Mouse (Mus musculus): ENCODE data around the gene Urgcp.
A peak's percentile ranks its signal among the peaks of the same experiment; 100 is the strongest.
"Not testable (repeated sequence)": the region's sequence is repeated elsewhere in the genome, so short reads cannot be mapped to it uniquely, and the experiment has no call there.

The Urgcp gene

DNA sequence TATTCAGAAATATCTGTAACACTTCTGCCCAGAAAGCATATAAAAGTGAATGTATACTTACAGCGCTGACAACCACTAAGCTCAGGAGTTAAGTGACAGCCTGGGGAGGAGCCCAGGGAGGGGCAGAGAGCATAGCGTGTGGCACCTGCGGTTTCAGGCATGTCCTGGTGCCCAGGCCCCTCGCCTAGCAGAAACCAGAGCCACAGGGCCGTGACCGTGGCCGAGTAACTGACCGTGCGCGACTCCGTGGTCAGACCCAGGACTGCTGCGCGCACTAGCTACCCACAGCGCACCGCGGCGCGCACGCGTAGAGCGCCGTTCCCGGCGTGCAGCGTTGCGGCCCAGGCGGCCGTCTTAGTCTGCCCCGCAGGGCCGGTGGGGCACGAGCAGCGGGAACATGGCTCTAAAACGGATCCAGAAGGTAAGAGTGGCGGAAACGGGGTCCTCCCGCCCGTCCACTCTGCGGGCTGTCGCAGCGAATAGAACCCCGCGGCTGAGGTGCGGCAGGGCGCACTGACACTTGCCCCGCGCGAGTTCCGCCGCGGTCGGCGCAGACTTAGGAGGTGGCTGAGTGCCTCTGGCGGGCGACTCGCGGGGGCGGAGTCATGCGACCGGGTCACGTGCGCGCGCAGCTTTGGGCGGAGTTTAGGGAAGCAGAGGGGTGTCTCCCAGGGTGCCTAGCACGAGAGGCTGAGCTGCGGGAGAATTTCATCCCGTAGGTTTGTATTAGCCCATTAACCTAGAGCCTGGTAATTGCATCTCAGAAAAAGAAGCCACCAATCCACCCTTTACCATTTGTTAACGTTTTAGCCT, at the start of gene Urgcp:
Gene Urgcp, minus strand, starts transcription at position 557 of the 813 bp plus-strand sequence.
- DNase-seq (ENCODE audit: low spot score in 2 of 2), result peak; percentile 97 to 98

DNA sequence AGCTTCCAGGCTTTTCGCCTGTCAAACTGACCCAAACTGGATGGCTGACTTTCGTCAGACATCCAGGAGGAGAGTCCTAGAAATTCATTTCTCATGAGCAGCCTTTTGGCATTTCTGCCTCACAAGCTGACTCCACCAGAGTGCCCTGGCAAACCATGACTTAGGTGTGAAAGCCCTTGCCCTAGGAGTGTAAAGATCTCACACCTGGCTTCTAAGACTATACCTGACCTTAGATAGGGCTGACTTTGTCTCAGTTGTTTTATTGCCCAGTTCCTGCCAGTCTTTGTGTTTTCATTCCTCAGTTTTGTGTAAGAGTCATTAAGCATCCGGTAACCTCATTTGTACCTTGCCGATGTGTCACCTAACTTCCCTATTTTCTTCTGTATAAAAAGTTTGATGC, 47.3 kb upstream of the Urgcp start:
- DNase-seq (ENCODE audit: low spot score in 2 of 2), result not testable (repeated sequence)

DNA sequence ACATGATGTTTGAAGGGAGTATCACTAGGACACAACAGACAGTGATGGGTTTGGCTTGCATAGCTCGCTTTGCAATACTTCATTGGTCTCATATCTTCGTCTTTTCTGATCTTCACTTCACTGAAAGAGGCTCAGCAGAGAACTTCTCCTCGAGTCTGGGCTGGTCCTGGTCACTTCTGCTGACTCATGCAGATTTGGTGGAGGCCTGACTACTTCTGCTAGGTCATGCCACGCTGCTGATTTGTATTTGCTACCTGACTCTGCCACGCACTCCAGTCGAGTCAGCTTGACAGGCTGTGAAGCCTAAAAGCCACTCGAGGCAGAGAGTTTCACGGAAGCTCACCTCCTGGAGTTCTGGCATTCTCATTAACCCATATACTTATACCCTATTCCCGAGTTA, 45.8 kb upstream of the Urgcp start:
- DNase-seq (ENCODE audit: low spot score in 2 of 2), result no peak

DNA sequence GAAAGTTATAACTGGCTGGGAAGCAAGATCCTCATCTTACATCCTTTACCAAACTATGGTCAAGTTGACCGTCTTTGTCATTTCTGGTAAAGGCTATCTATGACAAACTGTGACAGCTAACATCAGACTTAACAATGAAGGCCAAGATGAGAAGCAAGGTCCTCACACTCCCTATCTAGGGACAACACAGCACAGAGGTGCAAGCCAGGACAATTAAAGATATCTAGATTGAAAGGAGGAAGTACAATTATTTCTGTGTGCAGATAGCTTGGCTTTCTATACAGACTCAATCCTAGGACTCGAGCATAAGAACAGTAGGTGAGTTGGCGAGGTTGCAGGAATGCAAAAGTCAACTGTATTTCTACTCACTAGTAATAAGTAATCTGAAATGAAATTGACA, 43.5 kb upstream of the Urgcp start:
- no peak for DNase-seq (ENCODE audit: low spot score in 2 of 2)

DNA sequence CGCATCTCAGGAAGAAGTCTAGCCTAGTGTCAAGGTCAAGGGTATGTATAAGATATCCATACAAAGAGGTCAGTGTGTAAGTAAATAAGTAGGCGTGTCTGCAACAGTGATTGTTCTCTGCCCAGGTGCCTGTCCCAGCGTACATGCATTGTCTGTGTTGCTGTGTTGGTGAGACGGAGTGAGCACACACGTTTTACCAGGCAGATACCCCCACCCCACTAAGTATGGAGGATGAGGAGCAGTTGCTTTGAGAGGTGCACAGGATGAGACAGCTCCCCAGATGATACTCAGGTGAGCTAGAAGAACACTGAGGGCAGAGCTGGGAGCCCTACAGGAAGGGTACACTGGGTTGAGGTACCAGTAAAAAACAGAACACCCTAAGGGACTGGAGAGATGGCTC, 42.0 kb upstream of the Urgcp start:
- DNase-seq (ENCODE audit: low spot score in 2 of 2), result no peak

DNA sequence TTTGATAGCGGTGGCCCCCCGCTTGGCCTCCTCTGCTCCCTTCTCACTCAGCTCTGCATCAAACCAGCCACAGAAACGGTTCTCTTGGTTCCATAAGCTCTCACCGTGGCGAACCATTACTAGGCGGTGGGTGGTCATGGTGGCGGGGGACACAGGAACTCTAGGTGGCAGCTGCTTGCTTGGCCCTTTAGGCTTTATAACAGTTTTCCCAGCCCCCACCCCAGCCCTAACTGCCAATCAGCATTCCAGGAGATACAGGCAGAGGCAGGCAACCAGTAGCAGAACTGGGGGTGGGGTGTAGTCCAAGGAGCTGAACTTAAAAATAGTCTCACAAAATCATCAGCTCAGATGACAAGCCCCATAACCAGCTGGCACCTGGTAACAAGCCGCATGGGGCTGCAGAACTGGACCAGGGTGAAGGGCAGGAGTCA, 41.4 kb upstream of the Urgcp start, which contains the start of gene Pgam2:
Gene Pgam2, minus strand, starts transcription at position 183 of the 431 bp plus-strand sequence.
- no peak for DNase-seq (ENCODE audit: low spot score in 2 of 2)

DNA sequence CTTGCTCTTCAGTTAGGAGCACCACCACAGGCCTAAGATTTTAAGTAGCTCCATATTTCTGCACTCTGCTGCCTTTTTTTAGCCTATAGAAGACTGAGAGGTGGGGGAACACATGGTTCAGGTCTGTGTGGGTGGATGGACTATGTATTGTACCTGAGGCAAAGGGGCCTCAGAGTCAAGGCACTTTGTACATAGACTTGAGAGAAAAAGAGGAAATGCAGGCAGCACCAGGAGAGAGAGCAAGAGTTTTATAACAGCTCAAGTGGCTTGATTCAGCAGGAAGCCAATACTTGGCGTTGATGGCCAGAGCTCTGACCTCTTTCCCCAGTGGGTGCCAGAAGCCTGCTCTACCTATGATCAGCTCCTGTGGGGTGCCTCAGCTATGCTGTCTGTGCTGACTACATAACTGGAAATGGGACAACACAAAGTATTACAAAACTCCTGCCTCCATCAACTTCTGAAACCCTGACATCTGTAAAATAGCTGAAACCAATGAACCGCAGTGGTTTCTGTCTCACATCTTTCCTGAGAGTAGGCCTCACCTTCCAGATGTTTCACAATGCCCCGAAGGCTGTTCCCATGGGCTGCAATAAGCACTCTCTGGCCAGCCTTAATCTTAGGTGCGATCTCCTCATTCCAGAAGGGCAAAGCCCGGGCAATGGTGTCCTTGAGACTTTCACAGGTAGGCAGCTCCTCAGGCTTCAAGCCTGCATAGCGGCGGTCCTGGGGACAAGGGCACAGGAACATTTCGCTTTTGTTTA, 40.5 kb upstream of the Urgcp start:
- no peak for DNase-seq (ENCODE audit: low spot score in 2 of 2)

DNA sequence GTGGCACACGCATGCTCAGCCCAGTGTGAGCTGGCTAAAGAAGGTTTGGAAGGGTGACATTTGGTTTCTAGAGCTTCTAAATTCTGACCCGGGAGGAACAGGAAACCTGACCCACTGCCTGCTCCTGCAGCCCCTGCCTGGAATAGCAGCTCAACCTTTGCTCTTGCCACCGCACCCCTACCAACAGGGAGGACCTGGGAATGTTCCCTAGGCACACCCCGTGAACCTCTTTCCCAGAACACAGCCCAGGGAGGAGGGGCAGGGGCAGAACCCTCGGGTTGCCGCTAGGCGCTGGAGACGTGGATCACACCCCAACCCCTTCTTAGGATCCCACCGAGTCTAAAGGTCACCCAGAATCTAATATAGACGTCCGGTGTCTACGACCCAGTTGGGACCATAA, 39.8 kb upstream of the Urgcp start:
- DNase-seq (ENCODE audit: low spot score in 2 of 2), result no peak

DNA sequence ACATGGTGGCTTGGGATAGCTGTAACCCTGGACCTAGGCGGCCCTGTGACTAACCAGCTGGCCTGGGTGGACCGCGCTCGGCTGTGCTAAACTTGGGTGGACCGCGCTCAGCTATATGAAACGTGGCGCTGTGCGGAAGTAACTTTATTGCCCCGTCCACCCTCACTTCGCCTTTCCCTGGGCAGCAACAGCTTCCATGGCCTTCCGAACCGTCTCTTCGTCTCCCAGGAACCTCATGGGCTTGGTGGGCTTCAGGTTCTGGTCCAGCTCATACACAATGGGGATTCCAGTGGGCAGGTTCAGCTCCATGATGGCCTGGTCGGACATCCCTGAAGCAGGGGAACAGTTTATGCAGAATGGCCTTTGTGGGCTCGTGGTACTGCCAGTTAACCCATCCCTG, 39.3 kb upstream of the Urgcp start:
- DNase-seq (ENCODE audit: low spot score in 2 of 2), result no peak

DNA sequence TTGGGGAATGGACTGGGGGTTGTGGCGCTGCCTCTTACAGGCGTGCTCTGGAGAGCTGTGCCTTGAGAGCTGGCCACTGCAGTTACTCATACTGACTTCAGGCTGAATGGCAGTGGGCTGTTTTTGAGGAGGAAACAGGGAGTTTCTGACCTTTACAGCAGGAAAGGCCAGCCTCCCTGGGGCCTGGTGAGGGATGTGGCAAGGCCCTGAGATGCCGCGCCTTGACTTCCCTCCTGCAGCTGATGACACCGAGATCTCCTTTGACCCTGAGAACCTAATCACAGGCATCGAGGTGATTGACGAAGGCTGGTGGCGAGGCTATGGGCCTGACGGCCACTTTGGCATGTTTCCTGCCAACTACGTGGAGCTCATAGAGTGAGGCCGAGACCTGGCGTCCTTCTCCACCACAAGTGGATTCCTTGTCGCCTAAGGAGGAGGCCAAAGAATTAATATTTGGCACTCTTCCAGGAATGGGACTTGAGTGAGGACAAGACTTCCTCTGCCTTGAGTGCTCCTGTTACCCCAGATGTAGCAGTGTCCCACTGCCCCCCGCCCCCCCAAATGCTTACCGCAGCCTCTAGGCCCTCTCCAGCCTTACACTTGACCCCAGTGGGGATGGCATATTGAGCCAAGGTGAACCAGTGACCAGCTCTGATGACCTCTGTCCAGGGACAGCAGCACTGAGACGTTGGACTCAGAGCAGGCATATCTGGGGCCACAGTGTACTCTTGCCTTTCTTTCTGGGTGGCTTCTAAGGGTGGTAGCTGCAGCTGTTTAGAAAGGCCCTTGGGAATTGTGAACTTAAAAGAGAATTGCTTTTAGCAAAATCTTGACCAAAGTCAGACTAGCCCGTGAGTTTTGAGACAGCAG, 37.7 kb upstream of the Urgcp start:
- DNase-seq (ENCODE audit: low spot score in 2 of 2), result no peak

DNA sequence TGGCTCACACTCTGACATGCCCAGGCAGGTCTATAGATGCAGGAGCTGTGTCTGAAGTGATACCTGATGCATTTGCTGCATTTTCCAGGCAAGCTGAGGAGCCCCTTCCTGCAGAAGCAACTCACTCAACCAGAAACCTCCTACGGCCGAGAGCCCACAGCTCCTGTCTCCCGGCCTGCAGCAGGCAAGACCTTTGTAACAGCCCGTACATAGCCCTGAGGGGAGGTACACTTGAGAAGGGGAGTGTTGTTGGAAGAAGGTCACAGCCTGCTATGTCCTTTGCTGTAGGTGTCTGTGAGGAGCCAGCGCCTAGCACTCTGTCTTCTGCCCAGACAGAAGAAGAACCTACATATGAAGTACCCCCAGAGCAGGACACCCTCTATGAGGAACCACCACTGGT, 35.8 kb upstream of the Urgcp start:
- DNase-seq (ENCODE audit: low spot score in 2 of 2), result no peak

DNA sequence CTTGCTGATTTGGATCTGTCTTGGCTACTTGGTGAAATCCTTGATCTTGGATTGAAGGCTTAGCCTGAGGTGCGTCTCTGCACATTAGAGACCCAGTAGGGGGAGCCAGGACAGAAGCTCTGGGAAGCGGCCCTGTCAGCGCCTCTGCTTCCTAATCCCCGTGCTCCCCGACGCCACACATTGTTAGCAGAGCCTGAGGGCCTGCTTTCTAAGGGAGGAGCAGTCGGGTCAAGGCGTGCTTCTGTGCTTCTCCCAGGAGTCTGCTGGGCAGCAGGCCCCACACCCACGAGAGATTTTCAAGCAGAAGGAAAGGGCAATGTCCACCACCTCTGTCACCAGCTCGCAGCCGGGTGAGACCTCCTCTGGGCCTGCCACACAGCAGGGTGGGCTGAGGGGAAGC, 35.2 kb upstream of the Urgcp start:
- DNase-seq (ENCODE audit: low spot score in 2 of 2), result no peak

DNA sequence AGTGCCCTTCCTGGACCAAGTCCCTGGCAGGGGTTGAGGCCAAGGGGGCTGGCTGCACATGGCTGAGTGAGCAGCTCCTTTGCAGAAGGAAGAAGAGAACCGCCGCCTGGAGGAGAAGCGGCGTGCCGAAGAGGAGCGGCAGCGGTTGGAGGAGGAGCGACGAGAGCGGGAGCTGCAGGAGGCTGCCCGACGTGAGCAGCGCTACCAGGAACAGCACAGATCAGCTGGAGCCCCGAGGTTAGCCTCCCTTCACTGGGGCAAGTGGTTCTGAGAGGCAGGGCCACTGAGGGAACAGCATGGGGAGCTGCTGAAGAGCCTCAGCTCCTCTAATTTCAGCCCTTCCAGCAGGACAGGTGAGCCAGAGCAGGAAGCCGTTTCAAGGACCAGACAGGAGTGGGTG, 34.8 kb upstream of the Urgcp start:
- DNase-seq (ENCODE audit: low spot score in 2 of 2), result no peak

DNA sequence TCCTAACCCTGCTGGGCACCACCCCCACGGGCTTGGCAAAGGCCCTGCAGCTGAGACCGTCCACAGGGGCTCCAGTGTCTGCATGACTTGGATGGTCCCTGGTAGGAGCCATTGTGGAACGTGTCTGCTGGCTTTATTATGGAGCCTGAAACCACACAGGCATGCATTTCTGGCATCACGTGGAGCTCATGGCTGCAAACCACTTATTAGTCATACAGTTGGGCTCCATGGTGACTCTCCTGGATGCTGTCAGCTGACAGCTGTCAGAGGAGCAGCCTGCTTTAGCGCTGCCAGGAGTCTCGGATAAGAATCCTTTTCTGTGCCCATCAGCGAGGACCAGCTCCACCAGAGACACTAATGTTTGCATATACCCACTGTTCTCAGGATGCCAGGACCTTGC, 33.5 kb upstream of the Urgcp start:
- DNase-seq (ENCODE audit: low spot score in 2 of 2), result no peak

DNA sequence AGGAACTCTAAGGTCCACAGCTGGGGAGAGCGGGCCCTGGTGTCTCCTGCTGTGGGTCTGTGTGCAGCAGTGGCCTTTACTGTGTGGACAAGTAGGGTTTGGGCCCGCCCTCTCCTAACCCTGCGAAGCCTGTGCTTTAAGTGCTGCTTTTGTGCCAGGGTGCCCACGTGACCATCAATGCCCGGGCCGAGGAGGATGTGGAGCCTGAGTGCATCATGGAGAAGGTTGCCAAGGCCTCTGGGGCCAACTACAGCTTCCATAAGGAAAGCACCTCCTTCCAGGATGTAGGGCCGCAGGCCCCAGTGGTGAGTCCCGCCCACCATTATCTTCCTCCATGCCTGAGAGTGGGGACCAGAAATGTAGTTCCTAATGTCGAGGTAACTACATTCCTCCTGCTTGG, 33.1 kb upstream of the Urgcp start:
- no peak for DNase-seq (ENCODE audit: low spot score in 2 of 2)

DNA sequence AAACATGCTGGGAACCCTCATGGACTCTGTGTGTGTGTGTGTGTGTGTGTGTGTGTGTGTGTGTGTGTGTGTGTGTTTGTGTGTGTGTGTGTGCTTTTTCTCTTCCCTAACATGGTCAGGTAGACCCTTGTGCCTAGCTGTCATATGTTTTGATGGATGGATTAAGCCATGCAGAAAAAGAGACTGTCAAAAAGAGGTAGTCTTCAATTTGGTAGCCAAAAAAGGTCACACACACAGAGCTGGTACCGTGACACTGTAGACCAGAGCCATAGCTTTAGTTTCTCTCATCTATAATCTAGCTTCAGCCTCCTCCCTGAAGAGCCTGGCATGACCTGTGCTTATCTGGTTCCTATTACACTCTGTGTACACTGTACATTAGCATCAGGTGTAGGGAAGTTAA, 28.3 kb upstream of the Urgcp start:
- no peak for DNase-seq (ENCODE audit: low spot score in 2 of 2)

DNA sequence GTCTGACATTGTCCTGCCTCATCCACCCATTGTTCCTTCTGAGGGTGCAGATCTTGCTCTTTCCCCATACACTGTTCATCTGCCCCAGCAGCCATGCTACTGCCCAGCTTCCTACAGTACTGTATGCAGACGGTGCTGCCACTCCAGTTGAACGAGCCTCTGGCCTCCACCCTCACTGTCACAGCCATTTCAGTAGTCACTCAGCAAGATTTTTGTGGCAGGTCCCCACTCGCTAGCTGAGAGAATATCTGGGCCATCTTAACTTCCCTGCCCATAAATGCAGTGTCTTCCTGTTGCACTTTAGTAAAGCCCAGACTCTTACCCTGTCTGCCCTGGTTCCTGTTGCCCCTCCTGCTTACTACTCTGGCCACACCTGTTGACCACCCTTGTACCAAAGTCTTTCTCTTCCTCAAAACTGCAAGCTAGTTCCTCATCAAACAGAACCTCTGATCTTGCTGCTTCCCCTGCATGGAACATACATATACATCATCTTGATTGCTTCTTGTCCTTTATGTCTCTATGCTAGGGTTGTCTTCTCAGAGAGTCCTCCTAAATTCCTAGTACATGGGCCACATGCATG, 27.7 kb upstream of the Urgcp start:
- peak in 1 of 2 experiments; percentile 50 for DNase-seq (ENCODE audit: low spot score in 2 of 2)

DNA sequence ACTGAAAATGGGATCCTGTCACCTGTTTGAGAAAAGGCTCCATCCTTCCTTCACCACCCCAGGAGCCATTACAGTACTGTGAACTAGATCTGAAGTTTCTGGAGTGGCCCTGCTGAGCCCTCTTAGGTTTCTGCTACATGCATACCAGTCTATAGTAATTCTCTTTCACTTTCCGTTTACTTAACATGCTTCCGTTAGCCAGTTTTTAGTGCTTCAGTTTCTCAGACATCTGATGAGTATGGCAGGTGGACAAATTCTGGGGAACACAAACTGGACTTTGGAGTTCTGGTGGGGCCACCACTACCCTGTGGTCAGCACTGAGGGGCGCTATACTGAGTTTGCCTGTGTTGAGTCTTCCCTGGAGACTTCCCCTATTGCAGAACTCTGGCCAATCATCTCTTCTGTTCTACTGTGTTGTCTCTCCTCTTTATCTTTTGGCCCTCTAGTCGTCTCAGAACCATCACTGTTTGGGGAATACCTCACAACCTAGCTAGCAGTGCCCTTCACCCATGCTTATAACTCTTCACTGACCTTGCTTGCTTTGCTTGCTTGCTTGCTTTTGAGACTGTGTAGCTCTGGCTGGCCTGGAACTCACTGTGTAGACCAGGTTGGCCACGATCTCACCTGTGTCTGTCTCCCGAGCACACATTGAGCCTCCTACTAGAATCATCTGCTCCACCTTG, 27.0 kb upstream of the Urgcp start:
- peak; percentile 47 to 55 for DNase-seq (ENCODE audit: low spot score in 2 of 2)

DNA sequence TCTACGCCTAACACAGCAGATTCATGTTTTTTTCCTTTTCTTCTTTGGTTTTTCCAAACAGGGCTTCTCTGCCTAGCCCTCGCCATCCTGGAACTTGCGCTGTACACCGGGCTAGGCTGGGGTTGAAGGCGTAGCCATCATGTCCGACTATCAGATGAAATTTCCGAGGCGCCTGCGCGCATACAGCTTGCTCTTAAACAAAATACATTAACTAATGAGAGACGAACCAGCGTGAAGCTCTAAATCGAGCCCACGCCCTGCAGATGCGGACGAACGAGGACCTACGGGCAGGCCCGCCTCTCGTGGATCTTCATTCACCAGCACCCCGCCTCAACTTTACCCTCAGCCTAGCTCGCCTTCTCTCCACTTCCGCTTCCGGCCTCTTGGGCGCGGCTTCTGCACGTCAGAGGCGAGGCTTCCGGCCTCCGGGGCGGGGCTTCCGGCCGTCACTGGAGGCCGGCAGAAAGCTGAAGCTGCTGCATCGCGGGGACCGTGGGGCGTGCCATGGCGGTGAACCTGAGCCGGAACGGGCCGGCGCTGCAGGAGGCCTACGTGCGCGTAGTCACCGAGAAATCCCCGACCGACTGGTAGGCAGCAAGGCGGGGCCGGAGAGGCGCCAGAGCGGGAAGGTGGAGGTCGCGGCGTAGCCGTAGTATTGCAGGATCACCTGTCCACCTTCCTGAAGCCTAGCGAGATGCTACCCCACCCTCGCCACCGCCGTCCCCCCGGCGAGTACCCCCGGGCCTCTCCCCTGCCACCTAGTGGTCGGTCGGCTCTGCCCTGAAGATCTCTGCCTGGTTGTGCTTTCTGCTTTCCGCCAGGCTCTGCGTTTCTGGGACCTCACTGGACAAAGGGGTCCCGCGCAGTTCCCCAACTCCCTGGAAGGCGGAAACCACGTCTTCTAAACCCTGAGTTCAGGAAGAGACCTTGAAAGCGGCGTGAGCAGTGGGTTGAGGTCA, 26.2 kb upstream of the Urgcp start, which contains the start of gene Dbnl:
Gene Dbnl, plus strand, starts transcription at position 433 of the 959 bp plus-strand sequence.
- DNase-seq (ENCODE audit: low spot score in 2 of 2), result peak; percentile 93 to 98

DNA sequence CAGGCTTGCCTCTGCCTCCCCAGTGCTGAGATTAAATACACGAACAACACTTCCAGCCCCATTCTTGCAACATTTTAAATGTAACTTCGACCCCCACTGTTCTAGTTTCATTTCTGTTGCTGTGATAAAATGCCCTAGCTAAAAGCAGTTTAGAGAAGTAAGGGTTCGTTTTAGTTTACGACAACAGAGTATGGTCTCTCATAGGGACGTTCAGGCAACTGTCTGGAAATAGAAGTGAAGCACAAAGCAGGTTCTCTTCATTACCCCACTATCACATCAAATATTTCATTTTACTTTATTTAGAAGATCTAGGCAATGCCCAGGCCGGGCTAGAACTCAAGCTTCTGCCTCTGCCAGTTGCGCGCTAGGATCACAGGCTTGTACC, 25.5 kb upstream of the Urgcp start:
- no peak for DNase-seq (ENCODE audit: low spot score in 2 of 2)

Data from spleen, postnatal 10 days (tissue).